Mouse (Mus musculus): Measurements from ENCODE around the gene Gm45808. TPM values are rescaled to one million over a fixed set of nuclear protein-coding genes. Genes with fewer than 3 reads are reported as not detected.

Gene Gm45808
- total and polyA plus RNA-seq, 2 experiments from 2014 or later: 1.6 TPM; not detected in 1

DNA sequence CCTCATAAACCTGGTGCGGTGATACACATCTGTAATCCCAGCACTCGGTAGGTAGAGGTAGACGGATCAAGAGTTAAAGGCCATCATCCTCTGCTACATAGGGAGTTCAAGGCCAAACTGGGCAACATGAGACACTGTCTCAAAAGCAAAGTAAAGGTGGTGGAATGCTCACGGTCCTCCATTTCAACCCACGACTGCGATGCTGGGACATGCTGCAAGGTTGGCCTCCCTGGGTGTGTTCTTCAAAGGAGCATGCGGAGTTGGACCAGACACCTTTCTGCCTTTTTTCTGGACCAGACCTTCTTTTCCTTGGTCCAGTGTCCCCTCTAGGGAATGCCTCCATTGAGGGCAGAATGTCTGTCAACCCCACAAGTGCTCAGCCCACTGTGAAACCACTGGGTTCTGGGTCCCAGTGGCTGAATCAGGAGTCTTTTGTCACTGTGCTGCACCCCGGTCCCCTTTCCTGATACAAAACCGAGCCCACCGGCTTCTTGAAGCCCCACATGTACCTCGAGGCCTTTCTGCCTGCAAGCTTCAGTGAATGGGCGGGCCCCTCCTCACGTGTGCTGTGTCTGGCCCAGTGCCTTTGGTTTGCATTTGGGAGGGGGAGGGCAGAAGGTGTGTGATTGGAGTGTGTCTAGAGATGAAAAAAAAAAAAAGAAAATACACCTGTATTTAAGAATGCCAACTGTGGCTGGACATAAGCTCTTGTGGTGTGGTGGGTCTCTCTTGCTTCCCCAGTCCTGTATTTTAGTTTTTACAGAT, 30.5 kb downstream of the Gm45808 start:
- Histone ChIP-seq H3K4me1 (ENCODE audit: insufficient read depth, low read length) (peaks cover 10% of the 10 kb centered on the region), H3K4me2 (ENCODE audit: low read depth, low read length, poor library complexity, severe bottlenecking) (no peak overlapping the region; the same call in 1 of the 2 replicates), H3K9ac (replicated peaks; ENCODE audit: low read length, poor library complexity, severe bottlenecking) (no peak overlapping the region), H3K9me3 (ENCODE audit: low read length) (no peaks in the 10 kb centered on the region), H3K27ac (ENCODE audit: low read depth, low read length) (no peak overlapping the region), H3K4me3 (ENCODE audit: low read depth, low read length) (no peak overlapping the region), H3K36me3 (ENCODE audit: insufficient read depth, low read length) (peaks cover 27% of the 10 kb centered on the region), H3K27me3 (ENCODE audit: insufficient read depth, low read length) (no peaks in the 10 kb centered on the region)
- WGBS: 83% methylated on average over 13 of the region's 13 CpGs
- DNase-seq (ENCODE audit: low spot score): no peak
- no peak for ATAC-seq (ENCODE audit: low FRiP score)
- TF ChIP-seq CTCF (IDR thresholded peaks at IDR 0.05): no peak

GRCm38 (mm10) chr7:45454971-45455370, 31.6 kb downstream of the Gm45808 start:
- TF ChIP-seq CTCF (IDR thresholded peaks at IDR 0.05): no peak
- Histone ChIP-seq H3K36me3 (ENCODE audit: insufficient read depth, low read length) (peaks cover 27% of the 10 kb centered on the region), H3K27ac (ENCODE audit: low read depth, low read length) (no peak overlapping the region), H3K4me3 (ENCODE audit: low read depth, low read length) (no peak overlapping the region), H3K9me3 (ENCODE audit: low read length) (no peaks in the 10 kb centered on the region), H3K27me3 (ENCODE audit: insufficient read depth, low read length) (no peaks in the 10 kb centered on the region), H3K4me1 (ENCODE audit: insufficient read depth, low read length) (peaks cover 10% of the 10 kb centered on the region), H3K9ac (replicated peaks; ENCODE audit: low read length, poor library complexity, severe bottlenecking) (no peak overlapping the region), H3K4me2 (ENCODE audit: low read depth, low read length, poor library complexity, severe bottlenecking) (no peak overlapping the region)
- WGBS: 88% methylated on average over 15 of the region's 15 CpGs
- DNase-seq (ENCODE audit: low spot score): no peak
- ATAC-seq (ENCODE audit: low FRiP score): no peak

DNA sequence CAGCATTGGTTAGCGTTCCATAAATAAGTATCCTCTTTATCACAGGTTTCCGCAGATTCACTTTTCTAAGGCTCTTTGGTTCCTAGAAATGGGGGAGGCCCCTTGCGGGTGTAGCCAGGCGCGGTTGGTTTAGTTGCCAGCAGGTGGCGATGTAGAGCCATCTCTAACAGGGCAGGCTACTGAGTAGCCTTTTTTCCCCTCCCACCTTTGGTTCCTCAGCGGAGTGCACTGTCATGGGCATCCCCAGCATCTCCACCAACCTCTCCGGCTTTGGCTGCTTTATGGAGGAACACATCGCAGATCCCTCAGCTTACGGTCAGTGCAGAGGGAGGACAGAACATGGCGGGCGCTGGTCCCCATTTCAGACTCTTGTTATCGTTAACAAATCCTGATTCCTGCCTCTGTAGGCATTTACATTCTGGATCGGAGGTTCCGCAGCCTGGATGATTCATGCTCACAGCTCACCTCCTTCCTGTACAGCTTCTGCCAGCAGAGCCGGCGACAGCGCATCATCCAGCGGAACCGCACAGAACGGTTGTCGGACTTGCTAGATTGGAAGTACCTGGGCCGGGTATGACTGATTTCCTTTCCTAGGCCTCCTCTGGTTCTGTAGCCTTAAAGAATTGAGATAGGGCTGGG, 35.1 kb downstream of the Gm45808 start:
- Histone ChIP-seq H3K4me2 (ENCODE audit: low read depth, low read length, poor library complexity, severe bottlenecking) (no peak overlapping the region), H3K4me3 (ENCODE audit: low read depth, low read length) (no peak overlapping the region), H3K36me3 (ENCODE audit: insufficient read depth, low read length) (peaks cover 31% of the 10 kb centered on the region), H3K9ac (replicated peaks; ENCODE audit: low read length, poor library complexity, severe bottlenecking) (no peak overlapping the region), H3K27me3 (ENCODE audit: insufficient read depth, low read length) (no peaks in the 10 kb centered on the region), H3K9me3 (ENCODE audit: low read length) (no peaks in the 10 kb centered on the region), H3K27ac (ENCODE audit: low read depth, low read length) (no peak overlapping the region; the same call in 1 of the 2 replicates), H3K4me1 (ENCODE audit: insufficient read depth, low read length) (no peaks in the 10 kb centered on the region; the same call in 1 of the 2 replicates)
- peak; percentile 85 for DNase-seq (ENCODE audit: low spot score)
- ATAC-seq (ENCODE audit: low FRiP score): peak; percentile 45; the same call in 1 of the 2 replicates
- 49% methylated on average over 23 of the region's 23 CpGs for WGBS
- TF ChIP-seq CTCF (IDR thresholded peaks at IDR 0.05): peak; percentile 84

- no peak for TF ChIP-seq CTCF (IDR thresholded peaks at IDR 0.05)
- no peak overlapping the region for H3K4me2 ChIP-seq (ENCODE audit: low read depth, low read length, poor library complexity, severe bottlenecking)
- no peak overlapping the region for H3K4me3 ChIP-seq (ENCODE audit: low read depth, low read length)
- no peaks in the 10 kb centered on the region for H3K9me3 ChIP-seq (ENCODE audit: low read length)
- H3K9ac ChIP-seq (replicated peaks; ENCODE audit: low read length, poor library complexity, severe bottlenecking): no peak overlapping the region
- no peak overlapping the region for H3K27ac ChIP-seq (ENCODE audit: low read depth, low read length)
- ATAC-seq (ENCODE audit: low FRiP score) (no peak), DNase-seq (ENCODE audit: low spot score) (no peak)
- WGBS: 96% methylated on average over 1 of the region's 1 CpGs
- no peaks in the 10 kb centered on the region for H3K4me1 ChIP-seq (ENCODE audit: insufficient read depth, low read length)
- H3K27me3 ChIP-seq (ENCODE audit: insufficient read depth, low read length): no peaks in the 10 kb centered on the region
- H3K36me3 ChIP-seq (ENCODE audit: insufficient read depth, low read length): peaks cover 20% of the 10 kb centered on the region
Measured at GRCm38 (mm10) chr7:45449974-45450373, 36.6 kb downstream of the Gm45808 start.

DNA sequence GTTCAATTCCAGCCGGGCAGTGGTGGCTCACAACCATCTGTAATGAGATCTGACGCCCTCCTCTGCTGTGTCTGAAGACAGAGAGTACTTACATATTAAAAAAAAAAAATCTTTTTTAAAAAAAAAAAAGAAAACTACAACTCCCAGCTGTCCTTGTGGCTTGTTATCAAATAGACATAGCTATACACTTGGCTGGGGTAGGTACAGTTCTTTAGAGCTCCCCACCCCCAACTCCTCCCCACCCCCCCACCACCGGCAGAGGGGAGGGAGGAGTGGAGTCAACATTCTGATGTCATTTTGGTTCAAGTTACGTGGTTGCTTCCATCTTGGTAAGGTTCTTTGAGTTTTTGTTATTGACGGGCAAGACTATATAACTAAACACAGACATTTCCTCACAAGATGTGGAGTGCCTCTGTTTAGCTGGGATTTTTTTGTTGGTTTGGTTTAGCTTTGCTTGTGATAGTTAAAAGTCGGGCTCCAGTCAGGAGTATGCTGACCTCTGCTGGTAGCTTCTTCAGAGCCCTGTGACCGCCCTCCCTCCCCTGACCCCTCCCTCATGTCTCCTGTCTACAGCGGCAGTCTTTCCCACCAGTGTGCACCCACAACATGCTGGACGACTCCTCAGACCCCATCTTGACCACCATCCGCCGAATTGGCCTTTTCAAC, 39.2 kb downstream of the Gm45808 start:
- Histone ChIP-seq H3K4me1 (ENCODE audit: insufficient read depth, low read length) (no peaks in the 10 kb centered on the region), H3K9ac (replicated peaks; ENCODE audit: low read length, poor library complexity, severe bottlenecking) (no peak overlapping the region), H3K9me3 (ENCODE audit: low read length) (no peaks in the 10 kb centered on the region), H3K36me3 (ENCODE audit: insufficient read depth, low read length) (peaks cover 23% of the 10 kb centered on the region), H3K27me3 (ENCODE audit: insufficient read depth, low read length) (no peaks in the 10 kb centered on the region), H3K4me3 (ENCODE audit: low read depth, low read length) (no peak overlapping the region), H3K27ac (ENCODE audit: low read depth, low read length) (no peak overlapping the region), H3K4me2 (ENCODE audit: low read depth, low read length, poor library complexity, severe bottlenecking) (no peak overlapping the region)
- TF ChIP-seq CTCF (IDR thresholded peaks at IDR 0.05): peak; percentile 70
- DNase-seq (ENCODE audit: low spot score): peak; percentile 55
- ATAC-seq (ENCODE audit: low FRiP score): no peak
- 42% methylated on average over 11 of the region's 11 CpGs for WGBS

DNA sequence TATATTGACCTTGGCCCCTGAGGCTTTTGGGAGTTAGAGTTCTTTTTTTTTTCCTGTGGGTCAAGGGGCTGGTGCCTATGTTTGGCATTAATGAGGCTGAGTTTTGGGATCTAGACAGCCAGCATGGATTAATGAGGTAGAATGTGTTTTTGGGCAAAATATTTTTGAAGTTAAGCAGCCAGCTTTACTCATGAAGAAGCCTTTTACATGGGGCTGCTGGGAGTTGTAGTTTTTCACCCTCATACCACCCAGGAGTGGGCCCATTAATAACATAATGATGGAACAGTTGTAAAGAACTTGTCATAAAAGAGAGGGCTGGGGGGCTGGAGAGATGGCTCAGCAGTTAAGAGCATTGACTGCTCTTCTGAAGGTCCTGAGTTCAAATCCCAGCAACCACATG, 40.0 kb downstream of the Gm45808 start:
- peaks cover 23% of the 10 kb centered on the region for H3K36me3 ChIP-seq (ENCODE audit: insufficient read depth, low read length)
- no peaks in the 10 kb centered on the region for H3K9me3 ChIP-seq (ENCODE audit: low read length)
- no peaks in the 10 kb centered on the region for H3K4me1 ChIP-seq (ENCODE audit: insufficient read depth, low read length)
- H3K4me2 ChIP-seq (ENCODE audit: low read depth, low read length, poor library complexity, severe bottlenecking): no peak overlapping the region
- ATAC-seq (ENCODE audit: low FRiP score) (no peak), DNase-seq (ENCODE audit: low spot score) (no peak)
- no peaks in the 10 kb centered on the region for H3K27me3 ChIP-seq (ENCODE audit: insufficient read depth, low read length)
- H3K9ac ChIP-seq (replicated peaks; ENCODE audit: low read length, poor library complexity, severe bottlenecking): no peak overlapping the region
- no peak overlapping the region for H3K4me3 ChIP-seq (ENCODE audit: low read depth, low read length)
- H3K27ac ChIP-seq (ENCODE audit: low read depth, low read length): no peak overlapping the region
- no peak for TF ChIP-seq CTCF (IDR thresholded peaks at IDR 0.05)

Data from midbrain, postnatal 0 days (tissue).